Mouse (Mus musculus) liver, postnatal 0 days (tissue): ENCODE results near the gene Zfp316.

Experiments used
- CTCF ChIP-seq: sonication (generic); IDR thresholded peaks from 2 replicates; pipeline ENCODE4 v1.5.1; 2016; ENCODE audit warnings: antibody characterized with exemption, low read depth
- EP300 ChIP-seq: IDR thresholded peaks from 2 replicates; pipeline ENCODE4 v1.6.1; 2016; ENCODE audit warnings: antibody characterized with exemption, low read depth, mild to moderate bottlenecking

DNA sequence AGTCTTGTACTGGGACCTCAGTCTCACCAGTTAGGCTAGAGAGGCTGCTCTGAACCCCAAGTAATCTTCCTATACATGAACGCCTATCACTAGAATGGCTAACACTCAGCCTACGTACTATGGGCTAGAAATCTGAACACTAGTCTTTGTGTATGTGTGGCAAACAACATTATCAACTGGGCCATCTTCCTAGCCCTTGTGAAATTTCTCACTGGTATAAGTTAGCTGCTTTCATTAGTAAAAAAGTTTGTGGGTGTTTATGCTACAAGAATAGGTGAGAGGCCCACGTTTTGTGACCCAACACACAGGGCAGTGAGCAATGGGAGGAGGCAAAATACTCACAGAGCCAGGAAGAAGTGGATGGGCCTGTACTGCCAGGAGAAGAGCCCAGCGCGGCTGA lies 48.8 kb downstream of the Zfp316 start:
- TF ChIP-seq CTCF (no peak), EP300 (no peak)
